Mouse (Mus musculus) neural tube, embryonic 15.5 days (tissue): Measurements from ENCODE around the gene Csnk1g2. TPM values are rescaled to one million over a fixed set of nuclear protein-coding genes. Genes with fewer than 3 reads are reported as not detected.

Experiments
- ATAC-seq: fragments of 200-750 bp; cut with Nextera tagmentation; 2 replicates; pipeline ENCODE4 v1.8.0; 2017; ENCODE audit warnings: mild to moderate bottlenecking, moderate TSS enrichment, moderate library complexity; ENCODE audit not compliant: low FRiP score
- H3K27ac ChIP-seq: fragments of 300-500 bp; sonication (generic); replicated peaks from 2 replicates; pipeline ENCODE4 v1.5.1; 2015; ENCODE audit warnings: mild to moderate bottlenecking, inconsistent platforms
- H3K27me3 ChIP-seq: fragments of 300-500 bp; sonication (generic); replicated peaks from 2 replicates; pipeline ENCODE4 v1.6.1; 2015; ENCODE audit warnings: inconsistent platforms
- H3K36me3 ChIP-seq: fragments of 300-500 bp; sonication (generic); 2 replicates; pipeline ENCODE4 v1.6.1; 2015; ENCODE audit warnings: inconsistent platforms
- H3K4me1 ChIP-seq: fragments of 300-500 bp; sonication (generic); 2 replicates; pipeline ENCODE4 v1.6.1; 2015; ENCODE audit warnings: inconsistent platforms
- H3K4me2 ChIP-seq: fragments of 300-500 bp; sonication (generic); 2 replicates; pipeline ENCODE4 v1.6.1; 2015; ENCODE audit warnings: inconsistent platforms, mild to moderate bottlenecking, moderate library complexity
- H3K4me3 ChIP-seq: fragments of 300-500 bp; sonication (generic); replicated peaks from 2 replicates; pipeline ENCODE4 v1.5.1; 2015; ENCODE audit warnings: mild to moderate bottlenecking, inconsistent platforms
- H3K9ac ChIP-seq: fragments of 300-500 bp; sonication (generic); replicated peaks from 2 replicates; pipeline ENCODE4 v1.6.1; 2015; ENCODE audit warnings: mild to moderate bottlenecking, inconsistent platforms
- H3K9me3 ChIP-seq: fragments of 300-500 bp; sonication (generic); replicated peaks from 2 replicates; pipeline ENCODE4 v1.6.1; 2016; ENCODE audit warnings: inconsistent platforms
- WGBS: fragments of 180-500 bp; shearing (Covaris S2); methylation state at CpG from one replicate; pipeline ENCODE4 v1.1.7; 2015; ENCODE audit warnings: mixed read lengths; 5-methylcytosine and 5-hydroxymethylcytosine counted together
- polyA plus RNA-seq: library from polyadenylated mRNA; unstranded; fragments of >200 nt; fragmentation: Nextera tagmentation; extraction: Ambion mirVana; gene quantifications from 2 replicates; pipeline ENCODE4 v1.2.1, GENCODE M21; 2015

The Csnk1g2 gene
- polyA plus RNA-seq, 1 experiment from 2014 or later, result 106 TPM

- no peak for ATAC-seq
- no peaks in the 10 kb centered on the region for H3K27me3 ChIP-seq
- H3K27ac ChIP-seq, result no peak overlapping the region
- H3K9ac ChIP-seq, result no peak overlapping the region
- H3K4me1 ChIP-seq, result peaks cover 10% of the 10 kb centered on the region
- H3K36me3 ChIP-seq, result peaks cover 33% of the 10 kb centered on the region
- WGBS, result 82% methylated on average over 9 of the region's 9 CpGs
- no peak overlapping the region for H3K4me3 ChIP-seq
- H3K9me3 ChIP-seq, result no peaks in the 10 kb centered on the region
- no peak overlapping the region for H3K4me2 ChIP-seq
Measured at GRCm38 (mm10) chr10:80618181-80618580, 4.5 kb upstream of the Csnk1g2 start.

GRCm38 (mm10) chr10:80619465-80620244 lies 3.0 kb upstream of the Csnk1g2 start:
- H3K27me3 ChIP-seq, result no peaks in the 10 kb centered on the region
- peaks cover 25% of the 10 kb centered on the region for H3K4me1 ChIP-seq
- no peaks in the 10 kb centered on the region for H3K9me3 ChIP-seq
- no peak overlapping the region for H3K27ac ChIP-seq
- H3K9ac ChIP-seq, result no peak overlapping the region
- no peak overlapping the region for H3K4me2 ChIP-seq
- no peak for ATAC-seq
- H3K36me3 ChIP-seq, result peaks cover 18% of the 10 kb centered on the region
- H3K4me3 ChIP-seq, result no peak overlapping the region
- 33% methylated on average over 8 of the region's 8 CpGs for WGBS

- WGBS, result 89% methylated on average over 9 of the region's 9 CpGs
- Histone ChIP-seq H3K9me3 (no peaks in the 10 kb centered on the region), H3K36me3 (peaks cover 11% of the 10 kb centered on the region), H3K9ac (no peak overlapping the region), H3K4me2 (no peak overlapping the region), H3K4me3 (no peak overlapping the region), H3K4me1 (peaks cover 32% of the 10 kb centered on the region), H3K27ac (no peak overlapping the region), H3K27me3 (no peaks in the 10 kb centered on the region)
- no peak for ATAC-seq
Measured at GRCm38 (mm10) chr10:80620365-80620764, 2.3 kb upstream of the Csnk1g2 start.

- Histone ChIP-seq H3K4me3 (peak overlapping the region; percentile 86), H3K36me3 (peaks cover 4% of the 10 kb centered on the region; the same call in 1 of the 2 replicates), H3K9ac (peak overlapping the region; percentile 51), H3K27me3 (no peaks in the 10 kb centered on the region), H3K9me3 (no peaks in the 10 kb centered on the region), H3K27ac (peak overlapping the region; percentile 93), H3K4me2 (peak overlapping the region; percentile 69), H3K4me1 (peaks cover 39% of the 10 kb centered on the region)
- WGBS, result 49% methylated on average over 16 of the region's 16 CpGs
- no peak for ATAC-seq
Measured at GRCm38 (mm10) chr10:80620796-80621689, 1.6 kb upstream of the Csnk1g2 start.

- peak overlapping the region; percentile 93 for H3K27ac ChIP-seq
- peak overlapping the region; percentile 86 for H3K4me3 ChIP-seq
- H3K36me3 ChIP-seq, result no peaks in the 10 kb centered on the region
- WGBS, result 1% methylated on average over 9 of the region's 9 CpGs
- H3K4me1 ChIP-seq, result peaks cover 43% of the 10 kb centered on the region
- peak overlapping the region; percentile 51 for H3K9ac ChIP-seq
- H3K9me3 ChIP-seq, result no peaks in the 10 kb centered on the region
- peak overlapping the region; percentile 69 for H3K4me2 ChIP-seq
- no peaks in the 10 kb centered on the region for H3K27me3 ChIP-seq
- ATAC-seq, result no peak
Measured at GRCm38 (mm10) chr10:80621690-80621939, 1.0 kb upstream of the Csnk1g2 start.

GRCm38 (mm10) chr10:80621940-80622660 lies 538 bp upstream of the Csnk1g2 start:
- peak overlapping the region; percentile 69 for H3K4me2 ChIP-seq
- peaks cover 43% of the 10 kb centered on the region for H3K4me1 ChIP-seq
- H3K36me3 ChIP-seq, result no peaks in the 10 kb centered on the region
- H3K27me3 ChIP-seq, result no peaks in the 10 kb centered on the region
- no peaks in the 10 kb centered on the region for H3K9me3 ChIP-seq
- H3K9ac ChIP-seq, result peak overlapping the region; percentile 51
- peak overlapping the region; percentile 93 for H3K27ac ChIP-seq
- H3K4me3 ChIP-seq, result peak overlapping the region; percentile 86
- under 1% methylated on average over 64 of the region's 64 CpGs for WGBS
- peak; percentile 96 for ATAC-seq

- Histone ChIP-seq H3K27me3 (no peaks in the 10 kb centered on the region), H3K4me2 (peak overlapping the region; percentile 97), H3K9ac (peak overlapping the region; percentile 91), H3K4me3 (peak overlapping the region; percentile 86), H3K36me3 (no peaks in the 10 kb centered on the region), H3K27ac (peak overlapping the region; percentile 93), H3K4me1 (peaks cover 50% of the 10 kb centered on the region), H3K9me3 (no peaks in the 10 kb centered on the region)
- 17% methylated on average over 15 of the region's 15 CpGs for WGBS
- no peak for ATAC-seq
Measured at GRCm38 (mm10) chr10:80623457-80624191, 986 bp downstream of the Csnk1g2 start.

- Histone ChIP-seq H3K4me3 (no peak overlapping the region), H3K36me3 (no peaks in the 10 kb centered on the region), H3K27ac (no peak overlapping the region), H3K9me3 (no peaks in the 10 kb centered on the region), H3K4me1 (peaks cover 63% of the 10 kb centered on the region), H3K9ac (no peak overlapping the region), H3K4me2 (no peak overlapping the region), H3K27me3 (no peaks in the 10 kb centered on the region)
- ATAC-seq, result no peak
- 90% methylated on average over 4 of the region's 4 CpGs for WGBS
Measured at GRCm38 (mm10) chr10:80625764-80626163, 3.1 kb downstream of the Csnk1g2 start.

GRCm38 (mm10) chr10:80627685-80628084 lies 5.0 kb downstream of the Csnk1g2 start:
- H3K27me3 ChIP-seq, result no peaks in the 10 kb centered on the region
- H3K36me3 ChIP-seq, result no peaks in the 10 kb centered on the region
- ATAC-seq, result no peak
- H3K27ac ChIP-seq, result no peak overlapping the region
- no peaks in the 10 kb centered on the region for H3K9me3 ChIP-seq
- peaks cover 57% of the 10 kb centered on the region for H3K4me1 ChIP-seq
- no peak overlapping the region for H3K4me3 ChIP-seq
- H3K9ac ChIP-seq, result no peak overlapping the region
- no peak overlapping the region for H3K4me2 ChIP-seq
- WGBS, result 57% methylated on average over 2 of the region's 2 CpGs

- Histone ChIP-seq H3K4me2 (no peak overlapping the region), H3K9me3 (no peaks in the 10 kb centered on the region), H3K27me3 (no peaks in the 10 kb centered on the region), H3K36me3 (no peaks in the 10 kb centered on the region; the same call in 1 of the 2 replicates), H3K4me3 (no peak overlapping the region), H3K9ac (no peak overlapping the region), H3K4me1 (peaks cover 47% of the 10 kb centered on the region), H3K27ac (no peak overlapping the region)
- WGBS, result 81% methylated on average over 9 of the region's 9 CpGs
- no peak for ATAC-seq
Measured at GRCm38 (mm10) chr10:80628925-80629324, 6.3 kb downstream of the Csnk1g2 start.

- H3K36me3 ChIP-seq, result peaks cover 63% of the 10 kb centered on the region
Measured at GRCm38 (mm10) chr10:80635345-80635744, 12.7 kb downstream of the Csnk1g2 start.

More at GRCm38 (mm10) chr10:80635345-80635744, 12.7 kb downstream of the Csnk1g2 start:
- H3K9me3 ChIP-seq, result no peaks in the 10 kb centered on the region
- no peak overlapping the region for H3K27ac ChIP-seq
- WGBS, result 93% methylated on average over 6 of the region's 6 CpGs
- H3K4me3 ChIP-seq, result no peak overlapping the region
- no peaks in the 10 kb centered on the region for H3K27me3 ChIP-seq
- ATAC-seq, result no peak
- no peak overlapping the region for H3K4me2 ChIP-seq
- H3K4me1 ChIP-seq, result peaks cover 5% of the 10 kb centered on the region; the same call in 1 of the 2 replicates
- no peak overlapping the region for H3K9ac ChIP-seq
